Mouse (Mus musculus): ENCODE data around the gene Usp35. TPM values are rescaled to one million over a fixed set of nuclear protein-coding genes. Genes with fewer than 3 reads are reported as not detected.

Gene Usp35
- polyA plus RNA-seq, 1 experiment: 14.6 TPM

DNA sequence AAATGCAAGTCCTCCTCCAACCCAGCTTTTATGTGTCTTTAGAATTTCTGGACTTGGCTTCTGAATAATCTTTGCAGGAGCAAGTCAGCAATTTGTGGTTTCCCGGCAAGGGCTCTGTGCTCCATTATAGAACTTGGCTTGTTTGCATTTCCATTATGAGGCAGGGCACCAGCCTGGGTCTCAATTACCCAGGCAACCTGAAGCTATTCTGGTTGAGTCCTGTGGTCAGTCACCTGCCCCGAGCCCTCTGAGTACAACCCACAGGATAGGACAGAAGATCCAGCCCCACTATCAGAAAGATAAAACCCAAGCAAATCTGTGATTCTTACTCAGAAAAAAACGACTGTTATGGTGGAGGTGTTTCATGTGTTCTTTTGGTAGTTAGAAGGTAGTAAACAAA is 29.1 kb upstream of the Usp35 start:
- TF ChIP-seq CTCF (IDR thresholded peaks at IDR 0.05; ENCODE audit: extremely low read depth, insufficient read length, insufficient replicate concordance, low read depth, low read length) (no peak), POLR2A (IDR thresholded peaks at IDR 0.05; ENCODE audit: low read depth, low read length) (no peak)
- Histone ChIP-seq H3K4me1 (ENCODE audit: control insufficient read depth, insufficient read depth, insufficient read length, low read length) (no peaks in the 10 kb centered on the region), H3K36me3 (ENCODE audit: control insufficient read depth, insufficient read depth, low read length) (no peaks in the 10 kb centered on the region), H3K27me3 (ENCODE audit: control insufficient read depth, insufficient read depth, low read length) (no peaks in the 10 kb centered on the region), H3K27ac (ENCODE audit: insufficient read depth, low read depth, low read length) (no peak overlapping the region), H3K4me3 (ENCODE audit: low read depth, low read length) (no peak overlapping the region)
- 64% methylated on average over 3 of the region's 3 CpGs for WGBS

DNA sequence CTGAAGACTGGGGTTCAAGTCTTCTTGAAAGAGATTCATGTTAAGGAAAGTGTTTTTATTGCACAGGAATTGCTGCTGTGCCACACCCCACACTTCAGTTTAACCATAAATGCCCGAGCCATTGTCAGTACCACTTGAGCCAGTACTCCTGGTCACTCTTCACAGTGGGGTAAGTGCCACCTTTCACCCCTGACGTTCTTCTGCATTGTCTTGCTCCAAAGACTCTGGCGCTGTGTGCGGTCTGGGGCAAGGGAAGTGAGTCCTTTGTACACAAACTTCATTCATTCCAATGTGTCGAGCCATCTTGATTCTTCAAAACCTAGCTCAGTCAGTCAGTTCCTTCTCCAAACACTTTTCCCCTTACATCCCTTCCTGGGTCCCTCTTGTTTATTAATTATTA is 28.3 kb upstream of the Usp35 start:
- Histone ChIP-seq H3K27ac (ENCODE audit: insufficient read depth, low read depth, low read length) (no peak overlapping the region), H3K36me3 (ENCODE audit: control insufficient read depth, insufficient read depth, low read length) (no peaks in the 10 kb centered on the region), H3K4me1 (ENCODE audit: control insufficient read depth, insufficient read depth, insufficient read length, low read length) (peaks cover 4% of the 10 kb centered on the region; the same call in 1 of the 2 replicates), H3K27me3 (ENCODE audit: control insufficient read depth, insufficient read depth, low read length) (no peaks in the 10 kb centered on the region), H3K4me3 (ENCODE audit: low read depth, low read length) (no peak overlapping the region)
- WGBS: 70% methylated on average over 5 of the region's 5 CpGs
- TF ChIP-seq CTCF (IDR thresholded peaks at IDR 0.05; ENCODE audit: extremely low read depth, insufficient read length, insufficient replicate concordance, low read depth, low read length): no peak
- no peak for TF ChIP-seq POLR2A (IDR thresholded peaks at IDR 0.05; ENCODE audit: low read depth, low read length)

DNA sequence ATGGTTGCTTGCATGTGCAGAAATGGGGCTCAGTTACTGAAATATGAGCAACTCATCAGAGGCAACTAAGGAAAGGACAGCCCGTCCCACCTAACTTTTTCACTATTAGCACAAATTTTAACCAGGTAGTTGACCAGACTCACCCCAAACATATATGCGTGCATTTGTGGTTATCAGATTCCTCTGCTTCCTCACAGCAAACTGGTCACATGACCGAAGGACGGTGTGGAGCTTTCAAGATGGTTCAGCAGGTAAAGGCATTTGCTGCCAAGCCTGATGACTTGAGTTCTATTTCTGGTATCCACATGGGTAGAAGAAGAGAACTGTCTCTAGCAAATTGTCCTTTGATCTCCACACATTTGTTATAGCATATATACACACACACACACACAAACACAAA is 26.5 kb upstream of the Usp35 start:
- Histone ChIP-seq H3K27me3 (ENCODE audit: control insufficient read depth, insufficient read depth, low read length) (no peaks in the 10 kb centered on the region), H3K36me3 (ENCODE audit: control insufficient read depth, insufficient read depth, low read length) (no peaks in the 10 kb centered on the region), H3K4me3 (ENCODE audit: low read depth, low read length) (no peak overlapping the region), H3K4me1 (ENCODE audit: control insufficient read depth, insufficient read depth, insufficient read length, low read length) (peaks cover 4% of the 10 kb centered on the region; the same call in 1 of the 2 replicates), H3K27ac (ENCODE audit: insufficient read depth, low read depth, low read length) (no peak overlapping the region)
- no peak for TF ChIP-seq CTCF (IDR thresholded peaks at IDR 0.05; ENCODE audit: extremely low read depth, insufficient read length, insufficient replicate concordance, low read depth, low read length)
- TF ChIP-seq POLR2A (IDR thresholded peaks at IDR 0.05; ENCODE audit: low read depth, low read length): no peak
- 86% methylated on average over 4 of the region's 4 CpGs for whole genome bisulfite sequencing

DNA sequence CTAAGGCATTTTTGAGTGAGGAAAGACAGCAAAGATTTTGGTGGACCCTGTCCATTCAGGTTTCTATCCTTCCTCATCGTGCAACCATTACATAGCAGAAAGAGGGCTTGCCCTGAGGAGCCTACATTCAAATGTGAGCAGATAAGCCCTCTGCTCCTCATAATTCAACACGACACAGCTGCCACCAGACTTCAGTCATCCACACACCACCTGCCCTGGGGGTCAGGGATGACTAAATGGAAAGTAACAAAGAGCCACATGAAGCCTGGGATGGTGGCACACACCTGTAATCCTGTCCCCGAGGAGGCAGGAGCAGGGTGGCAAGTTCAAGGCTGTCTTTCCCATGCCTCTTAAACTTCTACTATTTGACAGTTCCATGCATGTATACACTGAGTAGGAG is 26.0 kb upstream of the Usp35 start:
- Histone ChIP-seq H3K4me3 (ENCODE audit: low read depth, low read length) (no peak overlapping the region), H3K4me1 (ENCODE audit: control insufficient read depth, insufficient read depth, insufficient read length, low read length) (peaks cover 4% of the 10 kb centered on the region; the same call in 1 of the 2 replicates), H3K27ac (ENCODE audit: insufficient read depth, low read depth, low read length) (no peak overlapping the region), H3K36me3 (ENCODE audit: control insufficient read depth, insufficient read depth, low read length) (no peaks in the 10 kb centered on the region), H3K27me3 (ENCODE audit: control insufficient read depth, insufficient read depth, low read length) (no peaks in the 10 kb centered on the region)
- TF ChIP-seq POLR2A (IDR thresholded peaks at IDR 0.05; ENCODE audit: low read depth, low read length): no peak
- WGBS: 65% methylated on average over 3 of the region's 3 CpGs

DNA sequence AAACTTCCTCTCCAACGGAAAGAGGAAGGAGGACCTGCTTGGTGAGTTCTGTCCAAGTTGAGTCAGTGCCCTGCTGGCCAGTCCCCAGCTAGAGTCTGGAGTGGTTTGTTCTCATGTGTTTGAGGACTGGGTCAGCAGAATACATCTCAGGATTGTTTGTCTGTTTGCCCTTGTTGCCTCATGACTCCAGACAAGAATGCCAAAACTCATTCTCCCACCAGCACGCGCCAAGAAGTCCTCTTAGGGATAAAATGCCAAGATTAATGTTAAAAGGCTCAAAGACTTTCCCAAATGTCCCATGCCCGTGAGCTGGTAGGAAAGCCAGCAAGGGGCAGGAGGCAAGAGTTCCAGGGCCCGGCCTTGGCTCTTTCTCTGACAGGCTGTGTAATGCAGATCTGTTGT is 25.1 kb upstream of the Usp35 start:
- TF ChIP-seq CTCF (IDR thresholded peaks at IDR 0.05; ENCODE audit: extremely low read depth, insufficient read length, insufficient replicate concordance, low read depth, low read length): no peak
- TF ChIP-seq POLR2A (IDR thresholded peaks at IDR 0.05; ENCODE audit: low read depth, low read length): no peak
- H3K36me3 ChIP-seq (ENCODE audit: control insufficient read depth, insufficient read depth, low read length): no peaks in the 10 kb centered on the region
- no peaks in the 10 kb centered on the region for H3K27me3 ChIP-seq (ENCODE audit: control insufficient read depth, insufficient read depth, low read length)
- no peak overlapping the region for H3K4me3 ChIP-seq (ENCODE audit: low read depth, low read length)
- 69% methylated on average over 5 of the region's 5 CpGs for WGBS
- peak overlapping the region; percentile 21; the same call in 1 of the 2 replicates for H3K27ac ChIP-seq (ENCODE audit: insufficient read depth, low read depth, low read length)
- peaks cover 4% of the 10 kb centered on the region; the same call in 1 of the 2 replicates for H3K4me1 ChIP-seq (ENCODE audit: control insufficient read depth, insufficient read depth, insufficient read length, low read length)

DNA sequence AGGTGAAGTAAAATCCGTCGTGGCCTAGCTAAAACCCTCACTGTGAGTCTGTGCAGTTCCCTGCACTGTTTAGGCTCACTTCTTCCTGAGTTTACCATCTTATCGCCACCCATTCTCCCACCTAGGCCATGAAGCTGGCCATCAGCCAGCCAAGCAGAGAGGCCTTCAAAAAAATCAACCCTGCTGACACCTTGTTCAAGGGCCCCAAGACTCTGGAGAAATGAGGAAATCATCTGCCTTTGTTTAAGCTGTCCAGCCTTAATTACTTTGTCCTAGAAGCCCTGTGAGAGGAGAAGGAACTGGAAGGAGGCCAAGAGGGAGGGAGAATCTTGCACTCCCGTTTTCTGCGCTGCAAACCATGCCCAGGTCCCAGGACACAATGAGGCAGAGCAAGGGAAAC is 24.4 kb upstream of the Usp35 start:
- no peak for TF ChIP-seq CTCF (IDR thresholded peaks at IDR 0.05; ENCODE audit: extremely low read depth, insufficient read length, insufficient replicate concordance, low read depth, low read length)
- TF ChIP-seq POLR2A (IDR thresholded peaks at IDR 0.05; ENCODE audit: low read depth, low read length): no peak
- Histone ChIP-seq H3K27ac (ENCODE audit: insufficient read depth, low read depth, low read length) (peak overlapping the region; percentile 23; the same call in 1 of the 2 replicates), H3K4me3 (ENCODE audit: low read depth, low read length) (no peak overlapping the region), H3K36me3 (ENCODE audit: control insufficient read depth, insufficient read depth, low read length) (no peaks in the 10 kb centered on the region), H3K27me3 (ENCODE audit: control insufficient read depth, insufficient read depth, low read length) (no peaks in the 10 kb centered on the region), H3K4me1 (ENCODE audit: control insufficient read depth, insufficient read depth, insufficient read length, low read length) (peaks cover 4% of the 10 kb centered on the region; the same call in 1 of the 2 replicates)
- WGBS: 30% methylated on average over 5 of the region's 5 CpGs

DNA sequence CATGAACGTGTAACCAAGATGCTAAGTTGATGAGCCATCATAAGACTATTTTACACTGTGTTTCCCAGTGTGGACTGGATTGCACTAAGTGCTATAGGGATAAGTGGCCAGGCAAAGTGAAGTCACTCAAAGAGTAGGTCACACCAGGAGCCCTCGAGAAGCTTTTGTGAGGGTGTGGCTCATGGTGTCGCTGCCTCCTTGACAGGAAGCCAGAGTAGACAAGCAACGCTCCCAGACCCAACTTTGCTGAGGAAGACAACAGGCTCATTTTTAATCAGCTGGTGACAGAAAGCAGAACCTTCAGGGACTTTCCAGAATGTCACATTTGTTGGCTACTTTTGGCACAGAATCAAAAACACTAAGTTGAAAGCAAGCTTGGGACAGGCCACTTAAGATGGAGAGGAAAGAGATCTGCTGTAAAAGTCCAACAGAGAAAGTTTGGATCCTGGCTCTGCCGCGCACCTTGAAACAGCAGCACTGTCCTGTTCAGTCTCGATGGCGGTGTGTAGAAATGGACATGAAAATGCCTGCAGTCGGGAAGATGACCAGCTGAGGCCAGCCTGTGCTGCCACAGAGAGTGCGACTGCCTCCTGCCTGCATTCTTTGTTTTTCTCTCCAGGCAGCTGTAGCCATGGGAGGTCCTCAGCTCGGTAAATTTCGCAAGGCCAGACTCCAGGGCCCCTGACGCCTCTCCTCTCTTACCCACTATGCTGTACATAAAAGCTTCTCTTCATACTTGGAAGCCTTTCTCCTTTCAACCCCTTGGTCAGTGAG is 23.4 kb upstream of the Usp35 start:
- peaks cover 4% of the 10 kb centered on the region; the same call in 1 of the 2 replicates for H3K4me1 ChIP-seq (ENCODE audit: control insufficient read depth, insufficient read depth, insufficient read length, low read length)
- H3K27ac ChIP-seq (ENCODE audit: insufficient read depth, low read depth, low read length): peak overlapping the region; percentile 48
- no peak overlapping the region for H3K4me3 ChIP-seq (ENCODE audit: low read depth, low read length)
- TF ChIP-seq POLR2A (IDR thresholded peaks at IDR 0.05; ENCODE audit: low read depth, low read length): no peak
- TF ChIP-seq CTCF (IDR thresholded peaks at IDR 0.05; ENCODE audit: extremely low read depth, insufficient read length, insufficient replicate concordance, low read depth, low read length): no peak
- WGBS: 49% methylated on average over 13 of the region's 13 CpGs
- H3K36me3 ChIP-seq (ENCODE audit: control insufficient read depth, insufficient read depth, low read length): no peaks in the 10 kb centered on the region
- no peaks in the 10 kb centered on the region for H3K27me3 ChIP-seq (ENCODE audit: control insufficient read depth, insufficient read depth, low read length)

Data from small intestine, adult 2 months (tissue).